Mouse (Mus musculus) myocyte (in vitro differentiated cells): ENCODE data around the gene Polrmt. TPM values are rescaled to one million over a fixed set of nuclear protein-coding genes. Genes with fewer than 3 reads are reported as not detected.

Experiments
- H3K27me3 ChIP-seq: one replicate; pipeline ENCODE4 v1.6.1; 2011; ENCODE audit not compliant: control insufficient read depth, insufficient read depth, insufficient read length
- H3K36me3 ChIP-seq: one replicate; pipeline ENCODE4 v1.6.1; 2011; ENCODE audit not compliant: control insufficient read depth, insufficient read depth
- H3K4me2 ChIP-seq: one replicate; pipeline ENCODE4 v1.6.1; 2011; ENCODE audit warnings: low read depth, control low read depth
- H3K4me3 ChIP-seq: one replicate; pipeline ENCODE4 v1.5.1; 2011; ENCODE audit warnings: mild to moderate bottlenecking, control low read depth, moderate library complexity
- H3K79me2 ChIP-seq: one replicate; pipeline ENCODE4 v1.6.1; 2011; ENCODE audit not compliant: control insufficient read depth, insufficient read depth
- H3ac ChIP-seq: one replicate; pipeline ENCODE4 v1.6.1; 2011; ENCODE audit not compliant: control insufficient read depth, insufficient read length
- CEBPB ChIP-seq: IDR thresholded peaks from 2 replicates; pipeline ENCODE4 v1.6.1; 2011; ENCODE audit warnings: mild to moderate bottlenecking, moderate library complexity; ENCODE audit not compliant: poor library complexity, insufficient read depth, severe bottlenecking
- E2F4 ChIP-seq: IDR thresholded peaks from one replicate; pipeline ENCODE4 v1.6.1; 2011; ENCODE audit warnings: mild to moderate bottlenecking, control low read depth, moderate library complexity; ENCODE audit not compliant: insufficient read depth
- MAX ChIP-seq: IDR thresholded peaks from one replicate; pipeline ENCODE4 v1.6.1; 2011; ENCODE audit warnings: low read depth, mild to moderate bottlenecking, control low read depth
- MYOD1 ChIP-seq, 3 experiments: IDR thresholded peaks; one replicate each; pipeline ENCODE4 v1.6.1; 2011; ENCODE audit warnings: control low read depth in 2 of 3, low read depth in 2 of 3, mild to moderate bottlenecking in 2 of 3, moderate library complexity in 1 of 3; ENCODE audit not compliant: insufficient read length in 2 of 3, control insufficient read depth in 1 of 3
- MYOG ChIP-seq, 3 experiments: IDR thresholded peaks; one replicate each; pipeline ENCODE4 v1.6.1; 2011; ENCODE audit warnings: control low read depth in 2 of 3, low read depth in 2 of 3, mild to moderate bottlenecking in 2 of 3; ENCODE audit not compliant: insufficient read length in 2 of 3, control insufficient read depth in 1 of 3, insufficient read depth in 1 of 3
- POLR2A ChIP-seq: IDR thresholded peaks from one replicate; pipeline ENCODE4 v1.6.1; 2011; ENCODE audit warnings: low read depth, mild to moderate bottlenecking, control low read depth, moderate library complexity; ENCODE audit not compliant: insufficient read length
- POLR2AphosphoS2 ChIP-seq: IDR thresholded peaks from one replicate; pipeline ENCODE4 v1.6.1; 2011; ENCODE audit warnings: low read depth, control low read depth; ENCODE audit not compliant: insufficient read length
- REST ChIP-seq: IDR thresholded peaks from one replicate; pipeline ENCODE4 v1.6.1; 2011; ENCODE audit warnings: mild to moderate bottlenecking, control low read depth, moderate library complexity; ENCODE audit not compliant: insufficient read depth, insufficient read length
- SRF ChIP-seq: IDR thresholded peaks from one replicate; pipeline ENCODE4 v1.6.1; 2011; ENCODE audit warnings: low read depth; ENCODE audit not compliant: control insufficient read depth, insufficient read length
- TCF12 ChIP-seq: IDR thresholded peaks from one replicate; pipeline ENCODE4 v1.6.1; 2011; ENCODE audit warnings: mild to moderate bottlenecking, control low read depth; ENCODE audit not compliant: poor library complexity, insufficient read depth, severe bottlenecking
- TCF3 ChIP-seq: IDR thresholded peaks from one replicate; pipeline ENCODE4 v1.6.1; 2011; ENCODE audit warnings: low read depth, control low read depth; ENCODE audit not compliant: insufficient read length
- USF1 ChIP-seq: IDR thresholded peaks from one replicate; pipeline ENCODE4 v1.6.1; 2011; ENCODE audit warnings: low read depth, mild to moderate bottlenecking, control low read depth, moderate library complexity
- polyA plus RNA-seq: library from polyadenylated mRNA; unstranded; fragments of >200 nt; fragmentation: generic; extraction: Trizol; gene quantifications from one replicate; pipeline ENCODE4 v1.2.1, GENCODE M21; 2012; ENCODE audit warnings: missing spikeins

Polrmt gene
- polyA plus RNA-seq, 1 experiment: 82.3 TPM

DNA sequence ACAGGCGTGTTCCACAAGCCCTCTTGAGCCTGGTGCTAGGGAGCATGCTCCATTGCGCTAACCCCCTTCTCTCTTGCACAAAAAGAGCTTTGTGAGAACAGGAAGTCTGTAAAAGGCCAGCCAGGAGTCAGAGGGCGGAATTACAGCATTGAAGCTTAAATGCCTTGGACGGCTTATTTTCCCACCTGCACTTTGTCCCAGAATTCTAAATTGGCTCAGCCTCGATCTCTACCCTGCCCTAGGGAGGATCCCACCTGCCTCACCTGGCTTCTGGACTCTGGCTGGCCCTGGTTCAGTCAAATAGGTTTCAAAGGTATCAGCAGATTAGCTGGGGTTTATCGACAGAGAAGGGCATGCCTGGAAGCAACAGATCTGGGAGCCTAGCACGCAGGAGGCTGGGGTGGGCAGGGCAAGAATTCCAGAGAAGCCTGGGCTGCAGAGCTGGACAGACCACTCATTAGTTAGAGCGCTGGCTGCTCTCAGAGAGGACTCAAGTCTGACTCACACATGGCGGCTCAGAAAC, 50.2 kb downstream of the Polrmt start:
- no peaks in the 10 kb centered on the region for H3K36me3 ChIP-seq
- TF ChIP-seq REST: no peak
- TF ChIP-seq MYOG (IDR thresholded peaks at IDR 0.05; ENCODE audit: control insufficient read depth in 1 of 3, insufficient read depth in 1 of 3, insufficient read length in 2 of 3, low read depth in 2 of 3): no peak
- no peak for TF ChIP-seq MAX
- TF ChIP-seq POLR2A: no peak
- TF ChIP-seq CEBPB: no peak
- TF ChIP-seq SRF: no peak
- TF ChIP-seq POLR2AphosphoS2: no peak
- no peak for TF ChIP-seq TCF12
- TF ChIP-seq TCF3: no peak
- no peak for TF ChIP-seq E2F4
- TF ChIP-seq USF1: no peak
- TF ChIP-seq MYOD1 (IDR thresholded peaks at IDR 0.05; ENCODE audit: control insufficient read depth in 1 of 3, insufficient read length in 2 of 3, low read depth in 2 of 3): no peak
- no peak overlapping the region for H3K4me3 ChIP-seq
- H3ac ChIP-seq: no peak overlapping the region
- no peaks in the 10 kb centered on the region for H3K27me3 ChIP-seq
- H3K79me2 ChIP-seq: no peaks in the 10 kb centered on the region
- no peak overlapping the region for H3K4me2 ChIP-seq

DNA sequence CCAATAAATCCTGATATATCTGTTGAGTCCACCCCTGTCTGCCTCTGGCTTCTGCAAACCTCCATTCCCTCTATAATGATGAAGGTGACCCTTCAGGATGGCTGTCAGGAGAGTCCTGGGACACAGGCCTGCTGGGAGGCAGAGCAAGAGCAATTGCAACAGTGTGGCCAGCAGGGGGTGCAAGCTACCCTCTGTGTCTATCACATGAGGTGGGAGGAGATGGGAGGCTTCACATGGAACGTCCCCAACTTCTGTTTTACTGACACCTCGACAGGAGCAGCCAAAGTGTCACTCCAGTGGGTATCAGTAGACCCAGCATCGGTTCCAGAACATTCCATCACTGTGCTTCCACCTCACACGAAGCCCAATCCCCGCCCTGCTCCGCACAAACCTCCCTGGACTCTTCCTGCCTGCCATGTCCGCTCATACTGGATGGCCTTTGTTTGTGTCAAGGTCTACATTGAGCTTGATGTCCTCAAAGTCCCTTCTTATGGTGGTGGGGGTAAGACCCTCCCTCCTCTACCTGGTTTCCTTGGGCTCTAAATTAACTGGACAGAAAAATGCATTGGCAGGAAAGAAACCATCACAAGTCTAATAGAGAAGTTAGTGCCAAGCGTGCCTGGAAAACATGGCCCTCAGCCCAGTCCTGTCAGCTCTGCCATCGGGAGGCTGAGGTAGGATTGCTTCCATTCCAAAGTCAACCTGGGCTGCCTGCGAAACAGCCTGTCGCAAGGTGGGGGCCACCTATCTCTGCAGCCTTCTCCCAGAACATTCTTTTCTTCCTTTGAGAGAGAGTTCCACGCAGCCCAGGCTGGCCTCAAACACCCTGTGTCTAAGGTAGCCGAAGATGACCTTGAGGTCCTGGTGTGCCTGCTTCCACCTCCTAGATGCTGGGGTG, 50.9 kb downstream of the Polrmt start:
- Histone ChIP-seq H3K36me3 (no peaks in the 10 kb centered on the region), H3K4me3 (no peak overlapping the region)

DNA sequence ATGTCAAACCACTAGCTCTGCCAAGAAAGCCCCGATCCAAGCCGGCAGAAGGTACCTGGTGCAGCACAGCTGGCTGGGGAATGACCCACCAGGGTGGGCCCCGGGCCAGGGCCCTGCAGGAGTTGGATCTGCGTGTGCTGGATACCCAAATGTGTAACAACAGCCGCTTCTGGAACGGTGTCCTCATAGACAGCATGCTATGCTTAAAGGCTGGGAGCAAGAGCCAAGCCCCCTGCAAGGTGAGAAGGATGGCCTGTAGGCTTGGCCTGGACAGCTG, 52.1 kb downstream of the Polrmt start:
- Histone ChIP-seq H3K4me3 (no peak overlapping the region), H3ac (no peak overlapping the region), H3K36me3 (no peaks in the 10 kb centered on the region), H3K4me2 (no peak overlapping the region), H3K27me3 (no peaks in the 10 kb centered on the region), H3K79me2 (no peaks in the 10 kb centered on the region)
- TF ChIP-seq MYOG (IDR thresholded peaks at IDR 0.05; ENCODE audit: control insufficient read depth in 1 of 3, insufficient read depth in 1 of 3, insufficient read length in 2 of 3, low read depth in 2 of 3): no peak
- TF ChIP-seq MAX: no peak
- no peak for TF ChIP-seq MYOD1 (IDR thresholded peaks at IDR 0.05; ENCODE audit: control insufficient read depth in 1 of 3, insufficient read length in 2 of 3, low read depth in 2 of 3)
- TF ChIP-seq SRF: no peak
- TF ChIP-seq E2F4: no peak
- TF ChIP-seq USF1: no peak
- no peak for TF ChIP-seq POLR2A
- no peak for TF ChIP-seq CEBPB
- no peak for TF ChIP-seq POLR2AphosphoS2
- no peak for TF ChIP-seq REST
- TF ChIP-seq TCF12: no peak
- no peak for TF ChIP-seq TCF3

More for the DNA sequence above, 50.9 kb downstream of the Polrmt start:
- Histone ChIP-seq H3K27me3 (no peaks in the 10 kb centered on the region), H3K79me2 (no peaks in the 10 kb centered on the region), H3K4me2 (no peak overlapping the region), H3ac (no peak overlapping the region)
- no peak for TF ChIP-seq CEBPB
- TF ChIP-seq USF1: no peak
- TF ChIP-seq MYOG (IDR thresholded peaks at IDR 0.05; ENCODE audit: control insufficient read depth in 1 of 3, insufficient read depth in 1 of 3, insufficient read length in 2 of 3, low read depth in 2 of 3): no peak
- TF ChIP-seq SRF: no peak
- TF ChIP-seq MYOD1 (IDR thresholded peaks at IDR 0.05; ENCODE audit: control insufficient read depth in 1 of 3, insufficient read length in 2 of 3, low read depth in 2 of 3): peak in 1 of 3 experiments; percentile 4
- TF ChIP-seq E2F4: no peak
- no peak for TF ChIP-seq TCF3
- TF ChIP-seq POLR2AphosphoS2: peak; percentile 15
- no peak for TF ChIP-seq REST
- TF ChIP-seq POLR2A: no peak
- no peak for TF ChIP-seq MAX
- no peak for TF ChIP-seq TCF12

DNA sequence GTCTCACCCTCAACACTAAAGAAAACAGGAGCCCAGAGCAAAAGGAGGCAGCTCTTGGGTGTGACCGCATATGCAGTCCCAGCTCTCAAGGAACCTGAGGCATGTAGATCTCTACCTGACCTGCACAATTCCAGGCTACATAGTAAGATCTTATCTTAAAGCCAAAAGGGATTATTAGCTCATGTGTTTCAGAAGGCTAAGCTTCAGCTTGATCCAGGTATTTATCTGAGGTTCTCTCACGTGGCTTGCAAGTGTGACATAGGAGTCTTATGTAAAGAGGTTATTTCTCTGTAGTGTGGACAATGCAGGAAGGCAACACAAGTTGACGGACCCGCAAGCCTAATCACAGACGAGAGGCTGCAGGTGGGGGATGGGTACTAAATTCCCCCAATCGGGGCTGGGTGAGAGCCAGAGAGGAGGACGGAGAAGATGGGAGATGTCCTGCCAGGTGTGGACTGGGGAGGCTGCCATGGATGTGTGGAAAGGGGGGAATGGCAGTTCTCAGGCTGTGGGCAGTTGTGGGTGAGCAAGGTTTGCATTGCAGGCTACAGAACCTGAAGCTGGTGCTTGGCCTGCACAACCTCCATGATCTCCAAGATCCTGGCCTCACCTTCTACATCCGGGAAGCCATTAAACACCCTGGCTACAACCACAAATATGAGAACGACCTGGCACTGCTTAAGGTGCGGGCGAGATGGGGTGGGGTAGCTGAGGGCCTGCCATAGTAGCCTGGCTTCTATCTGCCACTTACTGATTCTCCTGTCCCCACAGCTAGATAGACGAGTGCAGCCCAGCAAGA, 52.6 kb downstream of the Polrmt start:
- no peak for TF ChIP-seq POLR2A
- TF ChIP-seq MYOG (IDR thresholded peaks at IDR 0.05; ENCODE audit: control insufficient read depth in 1 of 3, insufficient read depth in 1 of 3, insufficient read length in 2 of 3, low read depth in 2 of 3): no peak
- no peak for TF ChIP-seq MYOD1 (IDR thresholded peaks at IDR 0.05; ENCODE audit: control insufficient read depth in 1 of 3, insufficient read length in 2 of 3, low read depth in 2 of 3)
- no peak for TF ChIP-seq REST
- no peak for TF ChIP-seq USF1
- H3K4me3 ChIP-seq: no peak overlapping the region
- H3K79me2 ChIP-seq: no peaks in the 10 kb centered on the region
- H3ac ChIP-seq: no peak overlapping the region
- peaks cover 3% of the 10 kb centered on the region for H3K36me3 ChIP-seq
- no peak overlapping the region for H3K4me2 ChIP-seq
- H3K27me3 ChIP-seq: no peaks in the 10 kb centered on the region
